Mouse (Mus musculus) frontal cortex, postnatal 36 days (tissue): ENCODE measurements around the gene Capn1.

Experiments used
- DNase-seq, 2 experiments: peaks; one replicate each; pipeline ENCODE4 v3.0.0; 2022; ENCODE audit warnings: low spot score in 2 of 2

The Capn1 gene

DNA sequence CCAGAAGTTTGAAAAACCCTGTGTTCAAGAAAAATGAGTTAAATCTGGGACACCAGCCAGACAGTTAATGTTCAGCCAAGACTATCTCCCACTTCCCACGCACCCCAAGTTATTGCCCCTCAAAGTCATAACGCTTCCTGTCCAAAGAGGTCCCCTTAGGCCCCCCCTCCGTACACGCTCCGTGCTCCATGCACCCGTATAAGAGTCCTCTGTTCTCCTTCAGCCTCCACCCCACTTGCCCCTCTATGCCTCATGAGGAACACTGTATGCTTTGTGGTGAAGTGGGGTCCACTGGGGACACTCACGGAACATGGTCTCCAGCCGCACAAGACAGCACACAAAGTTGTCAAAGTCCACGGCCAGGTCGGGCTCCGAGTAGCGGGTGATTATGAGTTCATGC is 25.7 kb downstream of the Capn1 start:
- DNase-seq = no peak

- no peak for DNase-seq
Observed at GRCm38 (mm10) chr19:5989585-5989984, 26.1 kb downstream of the Capn1 start.

GRCm38 (mm10) chr19:5988815-5989452 is 26.8 kb downstream of the Capn1 start:
- peak in 1 of 2 experiments; percentile 13 for DNase-seq

GRCm38 (mm10) chr19:5988027-5988814 is 27.5 kb downstream of the Capn1 start:
- DNase-seq = no peak

- DNase-seq = no peak
Observed at GRCm38 (mm10) chr19:5986043-5986442, 29.7 kb downstream of the Capn1 start, which contains the start of gene Slc22a20. Gene Slc22a20, minus strand, starts transcription at chr19:5986143.

- DNase-seq = no peak
Observed at GRCm38 (mm10) chr19:5980477-5980876, 35.2 kb downstream of the Capn1 start.

DNA sequence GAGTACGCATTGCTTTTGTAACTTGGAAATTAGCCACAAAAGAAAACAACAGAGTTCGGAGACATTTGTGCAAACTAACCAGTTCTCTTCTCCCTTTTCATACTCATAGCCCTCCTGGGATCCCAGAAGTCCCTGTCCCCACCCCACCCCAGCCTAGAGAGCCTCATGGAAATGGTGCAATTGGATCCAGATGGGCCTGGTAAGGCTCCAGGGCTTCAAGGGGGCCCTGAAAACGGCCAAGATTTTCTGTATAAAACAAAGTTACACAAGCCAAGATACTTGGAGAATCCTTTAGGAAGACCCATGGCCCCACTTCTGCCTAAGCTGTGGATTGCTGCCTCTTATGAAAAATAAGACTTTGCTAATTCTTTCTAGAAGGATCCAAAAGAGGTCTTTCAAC is 38.0 kb downstream of the Capn1 start:
- DNase-seq = no peak

DNA sequence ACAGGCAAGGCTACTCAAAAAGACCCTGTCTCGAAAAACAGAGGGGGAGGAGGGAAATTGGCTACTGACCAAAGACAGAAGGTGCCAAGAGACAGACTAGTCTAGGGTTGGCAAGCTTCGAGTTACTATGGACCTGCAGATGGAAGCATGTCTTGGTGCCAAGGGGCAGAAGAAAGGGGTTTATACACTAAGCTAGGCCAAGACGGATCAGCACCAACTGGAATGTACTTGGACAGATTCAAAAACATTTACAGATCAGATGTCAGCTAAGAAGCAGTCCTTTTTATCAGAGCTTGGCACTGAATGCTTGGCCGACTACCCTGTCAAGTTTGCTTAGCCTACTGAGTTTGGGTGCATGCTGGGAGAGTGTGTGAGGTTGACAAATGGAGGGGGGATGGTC is 40.0 kb downstream of the Capn1 start:
- peak in 1 of 2 experiments; percentile 24 for DNase-seq

DNA sequence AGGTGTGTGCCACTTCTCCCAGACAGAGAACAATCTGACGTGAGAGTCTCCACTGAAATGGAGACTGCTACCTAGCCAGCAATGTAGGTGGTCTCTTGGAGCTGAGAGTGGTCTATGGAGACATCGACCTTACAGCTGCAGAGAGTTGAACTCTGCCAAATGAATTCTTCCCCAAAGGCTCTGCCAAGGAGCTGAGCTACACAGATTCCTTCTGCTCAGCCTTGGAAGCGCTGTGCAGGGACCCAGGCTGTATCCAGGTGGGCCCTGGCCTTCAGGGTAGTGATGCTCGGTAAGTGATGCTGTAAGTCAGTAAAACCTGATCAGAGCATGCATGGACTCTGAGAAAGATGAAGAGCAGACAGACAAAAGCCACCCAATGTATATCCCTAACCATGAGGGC is 40.6 kb downstream of the Capn1 start:
- DNase-seq = no peak

GRCm38 (mm10) chr19:5967664-5968063 is 48.0 kb downstream of the Capn1 start:
- no peak for DNase-seq

DNA sequence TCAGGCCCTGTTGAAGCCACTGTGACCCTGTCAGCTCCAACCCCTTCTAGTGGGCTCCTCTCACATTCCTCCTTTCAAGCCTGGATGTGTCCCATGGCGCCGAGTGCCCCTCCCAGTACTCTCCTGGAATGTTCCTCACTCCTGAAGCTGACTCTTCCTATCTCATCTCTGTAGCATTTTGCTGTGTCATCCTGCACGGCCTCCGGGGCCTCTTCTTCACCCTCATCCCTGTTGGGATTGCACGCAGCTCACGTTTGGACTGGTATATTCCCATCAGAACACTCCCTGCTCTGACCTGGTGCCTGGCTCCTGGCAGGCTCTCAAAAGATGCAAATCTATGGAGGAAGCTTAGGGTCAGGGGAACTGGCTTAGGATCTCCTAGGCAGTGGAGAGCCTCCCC is 48.9 kb downstream of the Capn1 start:
- no peak for DNase-seq

GRCm38 (mm10) chr19:5965910-5966309 is 49.8 kb downstream of the Capn1 start:
- DNase-seq = no peak

DNA sequence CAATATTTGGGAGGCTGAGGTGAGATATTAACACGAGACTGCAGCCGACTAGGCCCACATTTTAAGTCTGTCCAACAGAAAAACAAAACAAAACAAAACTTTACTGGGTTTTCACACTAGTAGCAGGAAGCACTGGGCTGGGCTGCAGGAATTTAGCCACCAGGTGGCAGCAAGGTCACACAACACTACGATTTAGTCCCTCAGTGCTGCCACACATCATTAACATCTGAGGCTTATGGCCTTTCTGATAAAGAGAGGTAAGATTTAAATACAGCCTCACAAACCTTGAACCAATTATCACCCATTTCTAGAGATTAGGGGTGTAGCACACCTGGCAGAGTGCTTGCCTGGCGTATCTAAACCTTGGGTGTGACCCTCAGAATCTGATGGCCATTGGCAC is 50.4 kb downstream of the Capn1 start:
- DNase-seq = peak; percentile 52 to 68

GRCm38 (mm10) chr19:5964804-5965203 is 50.9 kb downstream of the Capn1 start:
- no peak for DNase-seq

DNA sequence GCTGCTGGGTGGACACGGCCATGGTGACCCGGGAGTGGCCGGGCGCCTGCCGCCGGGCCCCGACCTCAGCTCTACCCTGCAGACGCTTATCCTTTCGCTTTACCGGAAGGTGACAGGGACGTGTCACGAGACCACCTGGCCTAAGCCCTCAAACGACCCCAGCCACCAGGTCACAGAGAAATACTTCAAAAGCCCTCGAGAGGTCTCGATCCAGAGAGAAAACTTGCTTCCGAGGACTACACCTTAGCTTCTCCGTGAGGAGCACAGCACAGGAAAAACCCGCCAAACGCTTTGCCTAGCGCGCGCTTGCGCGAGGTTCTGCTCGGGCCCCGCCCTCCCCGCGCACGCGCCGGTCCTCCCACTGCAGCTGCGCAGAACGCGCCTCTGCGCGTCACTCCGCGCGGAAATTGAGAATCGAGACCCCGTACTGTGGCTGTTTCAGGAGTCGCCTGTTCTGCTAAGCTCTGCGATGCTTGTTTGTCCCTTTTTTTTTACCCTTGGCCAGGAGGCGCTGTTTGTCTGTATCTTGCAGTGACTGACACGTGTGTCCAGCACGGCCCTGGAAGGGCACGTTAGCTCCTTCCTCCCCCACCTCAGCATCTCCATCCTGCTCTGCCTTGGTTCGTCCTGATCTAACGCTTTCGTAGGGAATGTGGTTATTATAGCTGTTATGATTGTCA is 51.7 kb downstream of the Capn1 start, which contains the start of gene Pola2:
Gene Pola2 (minus strand): TSS at position 320 of the 680 bp plus-strand sequence.
- DNase-seq = peak; percentile 85 to 91

GRCm38 (mm10) chr19:5962651-5963050 is 53.0 kb downstream of the Capn1 start:
- DNase-seq = no peak

DNA sequence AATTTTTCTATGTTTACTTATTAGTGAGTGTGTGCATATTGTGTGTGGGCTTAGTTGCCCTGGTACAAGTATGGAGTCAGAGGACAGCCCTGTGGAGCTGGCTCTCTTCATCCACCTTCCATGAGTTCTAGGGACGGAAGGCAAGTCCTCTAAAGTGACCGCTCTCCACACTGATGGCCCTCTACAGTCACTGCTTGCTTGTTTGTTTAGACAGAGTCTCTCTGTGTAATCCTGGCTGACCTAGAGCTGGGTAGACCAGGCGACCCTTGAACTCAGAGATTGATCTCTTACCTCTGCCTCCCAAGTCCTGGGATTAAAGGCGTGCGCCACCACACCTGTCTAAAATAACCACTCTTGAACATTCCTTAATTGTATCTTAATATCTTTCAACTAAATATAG is 58.3 kb downstream of the Capn1 start:
- DNase-seq = no peak

GRCm38 (mm10) chr19:5956685-5957084 is 59.0 kb downstream of the Capn1 start:
- DNase-seq = peak; percentile 73 to 79

- DNase-seq = no peak
Observed at GRCm38 (mm10) chr19:5955704-5956670, 59.7 kb downstream of the Capn1 start.

GRCm38 (mm10) chr19:5954936-5955335 is 60.8 kb downstream of the Capn1 start:
- DNase-seq = no peak

GRCm38 (mm10) chr19:5954031-5954710 is 61.5 kb downstream of the Capn1 start:
- DNase-seq = no peak
